Mouse (Mus musculus) neural tube, embryonic 14.5 days (tissue): Measurements from ENCODE around the gene Irx3. TPM values are rescaled to one million over a fixed set of nuclear protein-coding genes. Genes with fewer than 3 reads are reported as not detected.

Source experiments
- ATAC-seq: fragments of 200-750 bp; cut with Nextera tagmentation; 2 replicates; pipeline ENCODE4 v1.8.0; 2017; ENCODE audit warnings: low read depth, mild to moderate bottlenecking, moderate TSS enrichment, moderate library complexity
- H3K27ac ChIP-seq: fragments of 300-500 bp; sonication (generic); 2 replicates; pipeline ENCODE4 v1.5.1; 2014; ENCODE audit warnings: low read depth, mild to moderate bottlenecking, control low read depth, low read length, moderate library complexity, mixed read lengths
- H3K27me3 ChIP-seq: fragments of 300-500 bp; sonication (generic); 2 replicates; pipeline ENCODE4 v1.6.1; 2014; ENCODE audit warnings: low read length; ENCODE audit not compliant: control insufficient read depth, insufficient read depth
- H3K36me3 ChIP-seq: fragments of 300-500 bp; sonication (generic); 2 replicates; pipeline ENCODE4 v1.6.1; 2014; ENCODE audit warnings: low read length, mixed read lengths; ENCODE audit not compliant: control insufficient read depth, insufficient read depth
- H3K4me1 ChIP-seq: fragments of 300-500 bp; sonication (generic); 2 replicates; pipeline ENCODE4 v1.6.1; 2014; ENCODE audit warnings: low read length; ENCODE audit not compliant: control insufficient read depth, insufficient read depth
- H3K4me2 ChIP-seq: fragments of 300-500 bp; sonication (generic); 2 replicates; pipeline ENCODE4 v1.6.1; 2014; ENCODE audit warnings: mild to moderate bottlenecking, low read depth, low read length, control low read depth
- H3K4me3 ChIP-seq: fragments of 300-500 bp; sonication (generic); 2 replicates; pipeline ENCODE4 v1.5.1; 2014; ENCODE audit warnings: low read depth, low read length, control low read depth, mixed read lengths
- H3K9ac ChIP-seq: fragments of 300-500 bp; sonication (generic); replicated peaks from 2 replicates; pipeline ENCODE4 v1.6.1; 2014; ENCODE audit warnings: low read depth, mild to moderate bottlenecking, control low read depth, low read length, mixed read lengths
- H3K9me3 ChIP-seq: fragments of 300-500 bp; sonication (generic); 2 replicates; pipeline ENCODE4 v1.6.1; 2016; ENCODE audit warnings: low read length; ENCODE audit not compliant: control insufficient read depth
- WGBS: fragments of 180-500 bp; shearing (Covaris S2); extraction: QIAGEN DNeasy Blood & Tissue Kit; methylation state at CpG from one replicate; pipeline ENCODE4 v1.1.7; 2014; 5-methylcytosine and 5-hydroxymethylcytosine counted together
- polyA plus RNA-seq: library from polyadenylated mRNA; unstranded; fragments of >200 nt; fragmentation: Nextera tagmentation; extraction: Ambion mirVana; gene quantifications from 2 replicates; pipeline ENCODE4 v1.2.1, GENCODE M21; 2014

The Irx3 gene
- polyA plus RNA-seq, 1 experiment from 2014 or later = 4.1 TPM

GRCm38 (mm10) chr8:91755062-91755461 is 46.8 kb downstream of the Irx3 start:
- no peak for ATAC-seq
- no peaks in the 10 kb centered on the region for H3K9me3 ChIP-seq
- WGBS = 97% methylated on average over 9 of the region's 9 CpGs
- H3K4me2 ChIP-seq = no peak overlapping the region
- H3K4me3 ChIP-seq = no peak overlapping the region
- no peaks in the 10 kb centered on the region for H3K36me3 ChIP-seq
- H3K27ac ChIP-seq = no peak overlapping the region
- no peaks in the 10 kb centered on the region for H3K27me3 ChIP-seq
- H3K9ac ChIP-seq = no peak overlapping the region
- H3K4me1 ChIP-seq = no peaks in the 10 kb centered on the region

GRCm38 (mm10) chr8:91750794-91751125 is 51.1 kb downstream of the Irx3 start:
- Histone ChIP-seq H3K4me3 (no peak overlapping the region), H3K9ac (no peak overlapping the region), H3K4me2 (no peak overlapping the region), H3K9me3 (no peaks in the 10 kb centered on the region), H3K27me3 (no peaks in the 10 kb centered on the region), H3K27ac (no peak overlapping the region), H3K4me1 (0 out of 2 replicates have a peak, but pooled peaks cover 3% of the 10 kb centered on the region), H3K36me3 (no peaks in the 10 kb centered on the region)
- no peak for ATAC-seq
- WGBS = 83% methylated on average over 7 of the region's 7 CpGs

GRCm38 (mm10) chr8:91750096-91750793 is 51.6 kb downstream of the Irx3 start:
- Histone ChIP-seq H3K27me3 (no peaks in the 10 kb centered on the region), H3K4me2 (no peak overlapping the region), H3K27ac (no peak overlapping the region), H3K36me3 (no peaks in the 10 kb centered on the region), H3K9me3 (no peaks in the 10 kb centered on the region), H3K4me1 (0 out of 2 replicates have a peak, but pooled peaks cover 3% of the 10 kb centered on the region), H3K4me3 (no peak overlapping the region), H3K9ac (no peak overlapping the region)
- WGBS = 73% methylated on average over 15 of the region's 15 CpGs
- ATAC-seq = no peak

GRCm38 (mm10) chr8:91749412-91749811 is 52.5 kb downstream of the Irx3 start:
- ATAC-seq = no peak
- H3K4me3 ChIP-seq = no peak overlapping the region
- H3K36me3 ChIP-seq = no peaks in the 10 kb centered on the region
- WGBS = 72% methylated on average over 5 of the region's 5 CpGs
- H3K4me2 ChIP-seq = no peak overlapping the region
- no peaks in the 10 kb centered on the region for H3K9me3 ChIP-seq
- H3K9ac ChIP-seq = no peak overlapping the region
- 0 out of 2 replicates have a peak, but pooled peaks cover 3% of the 10 kb centered on the region for H3K4me1 ChIP-seq
- H3K27ac ChIP-seq = no peak overlapping the region
- no peaks in the 10 kb centered on the region for H3K27me3 ChIP-seq
